Mouse (Mus musculus) hindbrain, embryonic 16.5 days (tissue): Measurements from ENCODE around the gene Msi2. TPM values are rescaled to one million over a fixed set of nuclear protein-coding genes. Genes with fewer than 3 reads are reported as not detected.

Experiments used
- ATAC-seq: fragments of 200-750 bp; cut with Nextera tagmentation; 2 replicates; pipeline ENCODE4 v1.8.0; 2017; ENCODE audit warnings: moderate TSS enrichment, moderate library complexity
- H3K27ac ChIP-seq: fragments of 300-500 bp; sonication (generic); 2 replicates; pipeline ENCODE4 v1.5.1; 2014; ENCODE audit warnings: low read depth, mild to moderate bottlenecking, control low read depth, low read length, moderate library complexity
- H3K27me3 ChIP-seq: fragments of 300-500 bp; sonication (generic); replicated peaks from 2 replicates; pipeline ENCODE4 v1.6.1; 2014; ENCODE audit warnings: low read length; ENCODE audit not compliant: control insufficient read depth, insufficient read depth
- H3K36me3 ChIP-seq: fragments of 300-500 bp; sonication (generic); 2 replicates; pipeline ENCODE4 v1.6.1; 2014; ENCODE audit warnings: mild to moderate bottlenecking, low read length, moderate library complexity, mixed read lengths; ENCODE audit not compliant: control insufficient read depth, insufficient read depth
- H3K4me1 ChIP-seq: fragments of 300-500 bp; sonication (generic); 2 replicates; pipeline ENCODE4 v1.6.1; 2014; ENCODE audit warnings: low read depth, low read length; ENCODE audit not compliant: control insufficient read depth, insufficient read depth
- H3K4me2 ChIP-seq: fragments of 300-500 bp; sonication (generic); 2 replicates; pipeline ENCODE4 v1.6.1; 2014; ENCODE audit warnings: mild to moderate bottlenecking, low read length, control low read depth, moderate library complexity
- H3K4me3 ChIP-seq: fragments of 300-500 bp; sonication (generic); 2 replicates; pipeline ENCODE4 v1.5.1; 2014; ENCODE audit warnings: mild to moderate bottlenecking, low read length, control low read depth, moderate library complexity
- H3K9ac ChIP-seq: fragments of 300-500 bp; sonication (generic); 2 replicates; pipeline ENCODE4 v1.6.1; 2014; ENCODE audit warnings: low read depth, mild to moderate bottlenecking, control low read depth, low read length, moderate library complexity
- H3K9me3 ChIP-seq: fragments of 300-500 bp; sonication (generic); 2 replicates; pipeline ENCODE4 v1.6.1; 2014; ENCODE audit warnings: mild to moderate bottlenecking, low read length, moderate library complexity; ENCODE audit not compliant: control insufficient read depth
- WGBS: fragments of 180-500 bp; shearing (Covaris S2); extraction: QIAGEN DNeasy Blood & Tissue Kit; methylation state at CpG from one replicate; pipeline ENCODE4 v1.1.7; 2014; 5-methylcytosine and 5-hydroxymethylcytosine counted together
- polyA plus RNA-seq: library from polyadenylated mRNA; unstranded; fragments of >200 nt; fragmentation: Nextera tagmentation; extraction: Ambion mirVana; gene quantifications from 2 replicates; pipeline ENCODE4 v1.2.1, GENCODE M21; 2015

Gene Msi2
- polyA plus RNA-seq, 1 experiment from 2014 or later, result 31.0 TPM

- Histone ChIP-seq H3K9me3 (no peaks in the 10 kb centered on the region), H3K4me1 (peaks cover 38% of the 10 kb centered on the region), H3K4me3 (no peak overlapping the region), H3K9ac (no peak overlapping the region), H3K27ac (peak overlapping the region; percentile 25), H3K4me2 (no peak overlapping the region), H3K36me3 (no peaks in the 10 kb centered on the region), H3K27me3 (no peaks in the 10 kb centered on the region)
- 0 out of 2 replicates have a peak, but pooled peaks have one; percentile 18 for ATAC-seq
- 30% methylated on average over 8 of the region's 8 CpGs for WGBS
Observed at GRCm38 (mm10) chr11:88462789-88463188, 255.5 kb downstream of the Msi2 start.

DNA sequence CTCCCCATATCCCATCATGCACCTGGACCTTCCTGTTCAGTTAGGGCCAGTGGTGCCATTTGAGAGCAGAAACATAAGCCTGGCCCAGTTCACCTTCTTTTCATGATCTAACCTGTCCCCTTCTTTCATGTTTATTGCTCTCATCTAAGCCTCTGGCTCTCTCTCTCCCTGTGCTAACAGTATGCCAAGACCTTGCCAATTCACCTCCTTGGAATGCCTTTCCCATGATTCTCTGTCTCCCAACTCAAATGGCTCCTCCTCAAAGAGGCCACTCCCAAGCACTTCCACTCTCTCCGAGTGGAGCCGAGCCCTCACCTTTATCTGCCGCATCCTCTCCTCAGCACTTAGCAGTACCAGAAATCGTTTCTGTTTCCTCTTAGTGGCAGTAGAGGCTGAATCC is 256.7 kb downstream of the Msi2 start:
- Histone ChIP-seq H3K4me3 (no peak overlapping the region), H3K4me2 (no peak overlapping the region), H3K36me3 (no peaks in the 10 kb centered on the region), H3K27ac (peak overlapping the region; percentile 54), H3K9ac (no peak overlapping the region), H3K9me3 (no peaks in the 10 kb centered on the region), H3K27me3 (no peaks in the 10 kb centered on the region), H3K4me1 (peaks cover 35% of the 10 kb centered on the region)
- 90% methylated on average over 4 of the region's 4 CpGs for WGBS
- ATAC-seq, result no peak

GRCm38 (mm10) chr11:88459946-88460736 is 258.2 kb downstream of the Msi2 start:
- Histone ChIP-seq H3K36me3 (no peaks in the 10 kb centered on the region), H3K4me2 (no peak overlapping the region), H3K27ac (peak overlapping the region; percentile 63), H3K4me3 (no peak overlapping the region), H3K4me1 (peaks cover 40% of the 10 kb centered on the region), H3K27me3 (no peaks in the 10 kb centered on the region), H3K9me3 (no peaks in the 10 kb centered on the region), H3K9ac (no peak overlapping the region)
- ATAC-seq, result peak; percentile 73
- WGBS, result 18% methylated on average over 19 of the region's 19 CpGs

DNA sequence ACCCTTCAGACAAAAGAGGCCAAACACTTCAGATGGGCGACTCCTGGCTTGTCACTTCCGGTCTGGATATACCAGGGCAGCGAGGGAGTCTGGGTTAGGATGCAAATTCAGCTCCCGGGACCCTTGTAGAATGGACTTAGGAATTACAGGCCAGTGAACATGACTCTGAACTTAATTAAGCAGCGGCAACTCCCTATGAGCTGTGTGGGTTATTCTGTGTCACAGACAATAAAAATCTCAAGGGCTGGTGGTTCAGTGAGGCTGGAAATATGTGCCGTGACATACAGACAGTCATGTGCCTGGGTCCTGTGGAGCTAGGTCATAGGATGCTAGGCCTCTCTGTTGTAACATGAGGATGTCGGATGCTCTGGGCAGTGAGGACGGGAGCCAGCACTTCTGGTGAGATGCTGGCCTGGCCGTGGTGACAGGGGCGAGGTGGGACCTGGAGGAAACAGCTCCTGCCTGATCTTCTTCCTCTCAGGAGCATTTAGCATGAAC is 261.0 kb downstream of the Msi2 start:
- no peak overlapping the region for H3K27ac ChIP-seq
- ATAC-seq, result no peak
- H3K4me2 ChIP-seq, result no peak overlapping the region
- no peak overlapping the region for H3K9ac ChIP-seq
- H3K27me3 ChIP-seq, result no peaks in the 10 kb centered on the region
- no peaks in the 10 kb centered on the region for H3K36me3 ChIP-seq
- WGBS, result 71% methylated on average over 10 of the region's 10 CpGs
- H3K4me1 ChIP-seq, result peaks cover 38% of the 10 kb centered on the region
- H3K9me3 ChIP-seq, result no peaks in the 10 kb centered on the region
- H3K4me3 ChIP-seq, result no peak overlapping the region

DNA sequence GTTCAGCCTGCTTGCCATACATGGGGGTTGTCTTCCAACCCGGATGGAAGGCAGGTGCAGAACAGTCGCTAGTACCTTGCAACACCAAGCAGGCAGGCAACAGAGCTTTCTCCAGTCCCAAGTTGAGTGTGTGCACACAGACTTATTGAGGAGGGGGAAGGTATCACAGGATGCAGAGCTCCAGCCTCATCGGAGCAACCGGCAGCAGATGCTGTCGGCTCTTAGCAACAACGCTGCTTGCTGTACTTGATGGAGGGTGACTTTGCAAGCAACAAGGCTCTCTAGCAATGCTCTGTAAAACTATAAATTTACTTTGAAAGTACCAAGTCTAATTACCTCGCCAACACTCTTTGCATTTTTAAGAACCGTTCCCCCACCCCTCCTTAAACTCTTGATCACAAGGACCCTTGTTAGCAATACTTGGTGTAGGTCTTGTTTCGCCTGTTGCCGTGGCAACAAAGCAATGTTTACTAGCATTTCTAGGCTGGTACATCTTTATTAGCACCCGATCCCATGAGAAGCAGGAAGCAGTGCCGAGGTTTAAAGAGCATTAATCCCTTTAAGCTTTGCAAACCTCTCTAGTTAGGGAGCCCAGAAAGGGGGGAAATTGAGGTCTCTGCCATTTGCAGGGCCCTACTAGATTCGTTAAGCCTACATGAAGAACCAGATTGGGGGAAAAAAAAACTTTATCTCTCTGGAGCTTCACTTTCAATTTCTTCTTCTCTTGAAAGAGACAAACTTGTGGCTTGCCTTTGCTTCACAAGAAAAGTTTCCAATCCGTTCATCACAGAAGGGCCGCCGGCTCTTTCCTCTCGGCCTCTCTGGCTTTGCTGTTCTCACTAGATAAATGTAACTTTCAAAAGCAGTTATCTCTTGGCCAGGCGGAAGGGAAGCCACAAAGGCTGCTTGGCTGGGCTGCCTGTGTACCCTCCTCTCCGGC is 263.2 kb downstream of the Msi2 start:
- Histone ChIP-seq H3K4me2 (0 out of 2 replicates have a peak overlapping the region, but pooled peaks have one; percentile 3), H3K4me1 (peaks cover 24% of the 10 kb centered on the region), H3K36me3 (no peaks in the 10 kb centered on the region), H3K27me3 (no peaks in the 10 kb centered on the region), H3K9ac (peak overlapping the region; percentile 6; the same call in 1 of the 2 replicates), H3K4me3 (no peak overlapping the region), H3K9me3 (no peaks in the 10 kb centered on the region), H3K27ac (peak overlapping the region; percentile 57)
- 29% methylated on average over 19 of the region's 19 CpGs for WGBS
- ATAC-seq, result peak; percentile 72

DNA sequence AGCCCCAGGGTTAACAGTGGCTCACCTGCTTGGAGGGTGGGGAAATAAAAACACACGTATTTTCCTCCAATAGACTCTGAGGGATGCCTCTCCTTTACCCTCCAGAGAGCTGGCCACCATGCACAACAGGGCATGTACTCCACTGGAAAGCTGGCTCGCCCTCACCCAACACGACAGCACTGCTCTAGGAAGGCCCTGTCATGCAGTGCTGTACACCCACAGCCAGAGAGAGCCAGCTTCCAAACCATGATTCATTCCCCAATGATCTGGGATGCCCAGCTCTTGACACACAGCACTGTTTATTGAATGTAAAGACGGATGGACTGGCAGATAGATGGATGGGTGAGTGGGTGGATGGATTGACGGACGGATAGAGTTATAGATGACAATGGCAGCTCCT is 269.1 kb downstream of the Msi2 start:
- Histone ChIP-seq H3K4me1 (peaks cover 12% of the 10 kb centered on the region), H3K4me3 (no peak overlapping the region), H3K4me2 (no peak overlapping the region), H3K36me3 (no peaks in the 10 kb centered on the region), H3K27me3 (no peaks in the 10 kb centered on the region), H3K9ac (no peak overlapping the region), H3K9me3 (no peaks in the 10 kb centered on the region), H3K27ac (no peak overlapping the region)
- no peak for ATAC-seq
- 86% methylated on average over 6 of the region's 6 CpGs for WGBS

- H3K27ac ChIP-seq, result no peak overlapping the region
- H3K4me1 ChIP-seq, result peaks cover 17% of the 10 kb centered on the region
- no peaks in the 10 kb centered on the region for H3K36me3 ChIP-seq
- H3K4me2 ChIP-seq, result no peak overlapping the region
- no peak overlapping the region for H3K9ac ChIP-seq
- ATAC-seq, result no peak
- 77% methylated on average over 3 of the region's 3 CpGs for WGBS
- H3K27me3 ChIP-seq, result no peaks in the 10 kb centered on the region
- H3K4me3 ChIP-seq, result no peak overlapping the region
- H3K9me3 ChIP-seq, result no peaks in the 10 kb centered on the region
Observed at GRCm38 (mm10) chr11:88448571-88448970, 269.7 kb downstream of the Msi2 start.

- Histone ChIP-seq H3K27ac (no peak overlapping the region), H3K9ac (no peak overlapping the region), H3K36me3 (no peaks in the 10 kb centered on the region), H3K9me3 (no peaks in the 10 kb centered on the region), H3K4me3 (no peak overlapping the region), H3K27me3 (no peaks in the 10 kb centered on the region), H3K4me1 (peaks cover 29% of the 10 kb centered on the region), H3K4me2 (no peak overlapping the region)
- 38% methylated on average over 11 of the region's 11 CpGs for WGBS
- peak; percentile 16; the same call in 1 of the 2 replicates for ATAC-seq
Observed at GRCm38 (mm10) chr11:88447350-88447749, 271.0 kb downstream of the Msi2 start.

GRCm38 (mm10) chr11:88443905-88444304 is 274.4 kb downstream of the Msi2 start:
- no peak for ATAC-seq
- Histone ChIP-seq H3K9ac (peak overlapping the region; percentile 38), H3K4me2 (peak overlapping the region; percentile 22; the same call in 1 of the 2 replicates), H3K27ac (peak overlapping the region; percentile 72), H3K4me3 (no peak overlapping the region), H3K36me3 (no peaks in the 10 kb centered on the region), H3K9me3 (no peaks in the 10 kb centered on the region), H3K4me1 (peaks cover 38% of the 10 kb centered on the region), H3K27me3 (no peaks in the 10 kb centered on the region)
- WGBS, result 31% methylated on average over 14 of the region's 14 CpGs
